Mouse (Mus musculus) heart, embryonic 11.5 days (tissue): ENCODE measurements around the gene Cd164. TPM values are rescaled to one million over a fixed set of nuclear protein-coding genes. Genes with fewer than 3 reads are reported as not detected.

ENCODE experiments used
- ATAC-seq: fragments of 200-750 bp; cut with Nextera tagmentation; replicated peaks from 2 replicates; pipeline ENCODE4 v1.8.0; 2017; ENCODE audit warnings: moderate library complexity; ENCODE audit not compliant: insufficient number of reproducible peaks, low FRiP score, low TSS enrichment
- H3K27ac ChIP-seq: fragments of 300-500 bp; sonication (generic); 2 replicates; pipeline ENCODE4 v1.5.1; 2014; ENCODE audit warnings: mild to moderate bottlenecking, low read depth, low read length
- H3K27me3 ChIP-seq: fragments of 300-500 bp; sonication (generic); 2 replicates; pipeline ENCODE4 v1.6.1; 2014; ENCODE audit warnings: mild to moderate bottlenecking, low read length, mixed read lengths; ENCODE audit not compliant: control insufficient read depth, insufficient read depth
- H3K36me3 ChIP-seq: fragments of 300-500 bp; sonication (generic); 2 replicates; pipeline ENCODE4 v1.6.1; 2014; ENCODE audit warnings: mild to moderate bottlenecking, low read length, moderate library complexity, mixed read lengths; ENCODE audit not compliant: control insufficient read depth, insufficient read depth
- H3K4me1 ChIP-seq: fragments of 300-500 bp; sonication (generic); 2 replicates; pipeline ENCODE4 v1.6.1; 2014; ENCODE audit warnings: low read length; ENCODE audit not compliant: control insufficient read depth, insufficient read depth
- H3K4me2 ChIP-seq: fragments of 300-500 bp; sonication (generic); 2 replicates; pipeline ENCODE4 v1.6.1; 2014; ENCODE audit warnings: mild to moderate bottlenecking, moderate library complexity
- H3K4me3 ChIP-seq: fragments of 300-500 bp; sonication (generic); 2 replicates; pipeline ENCODE4 v1.5.1; 2014; ENCODE audit warnings: low read depth, low read length
- H3K9ac ChIP-seq: fragments of 300-500 bp; sonication (generic); 2 replicates; pipeline ENCODE4 v1.6.1; 2014; ENCODE audit warnings: mild to moderate bottlenecking, low read depth, low read length, moderate library complexity
- H3K9me3 ChIP-seq: fragments of 300-500 bp; sonication (generic); replicated peaks from 2 replicates; pipeline ENCODE4 v1.6.1; 2016; ENCODE audit warnings: low read length; ENCODE audit not compliant: control insufficient read depth
- WGBS: fragments of 180-500 bp; shearing (Covaris S2); extraction: QIAGEN DNeasy Blood & Tissue Kit; methylation state at CpG from one replicate; pipeline ENCODE4 v1.1.7; 2014; ENCODE audit not compliant: insufficient replicate concordance; 5-methylcytosine and 5-hydroxymethylcytosine counted together
- polyA plus RNA-seq: library from polyadenylated mRNA; unstranded; fragments of >200 nt; fragmentation: Nextera tagmentation; extraction: Ambion mirVana; gene quantifications from 2 replicates; pipeline ENCODE4 v1.2.1, GENCODE M21; 2014

Cd164 gene
- polyA plus RNA-seq, 1 experiment from 2014 or later, result 187 TPM

DNA sequence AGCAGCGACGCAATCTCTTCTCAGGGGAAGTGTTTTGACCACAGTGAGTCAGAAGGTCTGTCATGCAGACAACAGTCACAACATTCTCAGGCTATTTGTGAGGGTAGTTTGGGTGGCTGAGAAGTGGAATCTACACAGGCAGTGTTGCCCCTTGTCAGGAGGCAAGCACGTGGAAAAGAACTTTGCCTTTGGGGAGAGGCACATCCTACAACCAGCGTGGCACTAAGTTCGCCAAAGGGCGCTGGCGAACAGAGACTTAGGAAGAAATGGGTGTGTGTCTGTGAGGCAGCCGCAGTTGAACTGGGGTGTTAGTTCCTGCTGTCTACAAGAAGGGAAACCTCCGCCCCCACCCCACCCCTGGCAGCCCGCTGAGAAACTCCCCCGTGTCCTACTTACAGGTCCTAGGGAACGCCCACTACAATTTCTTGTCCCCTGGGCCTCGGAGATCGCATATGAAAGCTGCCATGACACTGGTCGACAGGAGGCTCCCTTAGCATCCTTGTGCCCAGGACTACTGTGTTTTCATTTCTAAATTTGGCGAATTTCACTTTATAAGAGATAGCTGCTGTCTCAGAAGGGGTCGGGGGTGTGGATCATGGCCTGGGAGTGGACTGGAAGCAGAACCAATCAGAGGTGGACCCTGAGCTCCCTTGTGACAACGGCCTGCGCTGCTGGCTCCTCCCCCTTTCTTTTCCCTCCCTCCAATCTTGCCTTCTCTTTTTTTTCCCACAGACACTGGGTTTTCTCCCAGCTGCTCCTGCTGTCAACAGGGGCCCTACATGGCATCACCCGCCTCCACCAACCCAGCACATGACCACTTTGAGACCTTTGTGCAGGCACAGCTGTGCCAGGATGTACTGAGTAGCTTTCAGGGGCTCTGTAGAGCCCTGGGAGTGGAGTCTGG lies 41.7 kb upstream of the Cd164 start:
- WGBS, result 2% methylated on average over 20 of the region's 20 CpGs
- H3K27ac ChIP-seq, result peak overlapping the region; percentile 78
- peak; percentile 71 for ATAC-seq
- H3K27me3 ChIP-seq, result no peaks in the 10 kb centered on the region
- H3K4me2 ChIP-seq, result peak overlapping the region; percentile 96
- peak overlapping the region; percentile 61 for H3K4me3 ChIP-seq
- peaks cover 12% of the 10 kb centered on the region for H3K36me3 ChIP-seq
- H3K4me1 ChIP-seq, result peaks cover 50% of the 10 kb centered on the region
- H3K9ac ChIP-seq, result peak overlapping the region; percentile 78
- H3K9me3 ChIP-seq, result no peaks in the 10 kb centered on the region

- no peaks in the 10 kb centered on the region for H3K9me3 ChIP-seq
- H3K9ac ChIP-seq, result no peak overlapping the region
- H3K36me3 ChIP-seq, result peaks cover 24% of the 10 kb centered on the region
- peaks cover 35% of the 10 kb centered on the region for H3K4me1 ChIP-seq
- H3K4me2 ChIP-seq, result no peak overlapping the region
- H3K27me3 ChIP-seq, result no peaks in the 10 kb centered on the region
- no peak overlapping the region for H3K4me3 ChIP-seq
- no peak for ATAC-seq
- WGBS, result 90% methylated on average over 3 of the region's 3 CpGs
- no peak overlapping the region for H3K27ac ChIP-seq
These were observed 39.3 kb upstream of the Cd164 start for GRCm38 (mm10) chr10:41479961-41480360.

GRCm38 (mm10) chr10:41480938-41481880 lies 38.0 kb upstream of the Cd164 start:
- Histone ChIP-seq H3K4me2 (peak overlapping the region; percentile 27; the same call in 1 of the 2 replicates), H3K9ac (no peak overlapping the region), H3K9me3 (no peaks in the 10 kb centered on the region), H3K36me3 (peaks cover 36% of the 10 kb centered on the region), H3K27me3 (no peaks in the 10 kb centered on the region), H3K4me3 (no peak overlapping the region), H3K4me1 (peaks cover 28% of the 10 kb centered on the region), H3K27ac (no peak overlapping the region)
- WGBS, result 47% methylated on average over 33 of the region's 33 CpGs
- no peak for ATAC-seq

- H3K36me3 ChIP-seq, result peaks cover 46% of the 10 kb centered on the region
- H3K4me3 ChIP-seq, result no peak overlapping the region
- no peak overlapping the region for H3K27ac ChIP-seq
- H3K27me3 ChIP-seq, result no peaks in the 10 kb centered on the region
- no peaks in the 10 kb centered on the region for H3K9me3 ChIP-seq
- H3K4me1 ChIP-seq, result peaks cover 21% of the 10 kb centered on the region
- 90% methylated on average over 7 of the region's 7 CpGs for WGBS
- ATAC-seq, result no peak
- no peak overlapping the region for H3K4me2 ChIP-seq
- no peak overlapping the region for H3K9ac ChIP-seq
These were observed 36.8 kb upstream of the Cd164 start for GRCm38 (mm10) chr10:41482446-41482845.

GRCm38 (mm10) chr10:41485778-41486177 lies 33.4 kb upstream of the Cd164 start:
- no peaks in the 10 kb centered on the region for H3K9me3 ChIP-seq
- no peak overlapping the region for H3K9ac ChIP-seq
- 90% methylated on average over 16 of the region's 16 CpGs for WGBS
- H3K4me3 ChIP-seq, result no peak overlapping the region
- H3K27ac ChIP-seq, result no peak overlapping the region
- no peaks in the 10 kb centered on the region for H3K27me3 ChIP-seq
- H3K4me1 ChIP-seq, result peaks cover 17% of the 10 kb centered on the region
- H3K4me2 ChIP-seq, result no peak overlapping the region
- H3K36me3 ChIP-seq, result peaks cover 39% of the 10 kb centered on the region
- ATAC-seq, result no peak

GRCm38 (mm10) chr10:41486506-41487170 lies 32.6 kb upstream of the Cd164 start:
- H3K27ac ChIP-seq, result no peak overlapping the region
- H3K4me3 ChIP-seq, result no peak overlapping the region
- no peak overlapping the region for H3K4me2 ChIP-seq
- H3K27me3 ChIP-seq, result no peaks in the 10 kb centered on the region
- 88% methylated on average over 14 of the region's 14 CpGs for whole genome bisulfite sequencing
- H3K9ac ChIP-seq, result no peak overlapping the region
- H3K4me1 ChIP-seq, result peaks cover 10% of the 10 kb centered on the region
- H3K36me3 ChIP-seq, result peaks cover 39% of the 10 kb centered on the region
- H3K9me3 ChIP-seq, result no peaks in the 10 kb centered on the region
- ATAC-seq, result no peak

- ATAC-seq, result no peak
- Histone ChIP-seq H3K9ac (peak overlapping the region; percentile 75; the same call in 1 of the 2 replicates), H3K4me2 (peak overlapping the region; percentile 81), H3K36me3 (peaks cover 30% of the 10 kb centered on the region), H3K4me1 (peaks cover 9% of the 10 kb centered on the region), H3K9me3 (no peaks in the 10 kb centered on the region), H3K27me3 (no peaks in the 10 kb centered on the region), H3K27ac (no peak overlapping the region), H3K4me3 (peak overlapping the region; percentile 56)
- WGBS, result 49% methylated on average over 7 of the region's 7 CpGs
These were observed 30.3 kb upstream of the Cd164 start for GRCm38 (mm10) chr10:41488877-41489276.

- ATAC-seq, result no peak
- H3K27me3 ChIP-seq, result no peaks in the 10 kb centered on the region
- H3K36me3 ChIP-seq, result peaks cover 26% of the 10 kb centered on the region
- peak overlapping the region; percentile 75 for H3K9ac ChIP-seq
- H3K4me1 ChIP-seq, result peaks cover 9% of the 10 kb centered on the region
- H3K9me3 ChIP-seq, result no peaks in the 10 kb centered on the region
- 0 out of 2 replicates have a peak overlapping the region, but pooled peaks have one; percentile 65 for H3K27ac ChIP-seq
- WGBS, result 30% methylated on average over 8 of the region's 8 CpGs
- peak overlapping the region; percentile 56 for H3K4me3 ChIP-seq
- peak overlapping the region; percentile 81 for H3K4me2 ChIP-seq
These were observed 29.9 kb upstream of the Cd164 start for GRCm38 (mm10) chr10:41489294-41489693.
